Mouse (Mus musculus): ENCODE data around the gene Cog4. TPM values are rescaled to one million over a fixed set of nuclear protein-coding genes. Genes with fewer than 3 reads are reported as not detected.
"Not testable (repeated sequence)": the region's sequence is repeated elsewhere in the genome, so short reads cannot be mapped to it uniquely, and the experiment has no call there.

The Cog4 gene
- polyA plus RNA-seq, 1 experiment from 2014 or later = 64.6 TPM

GRCm38 (mm10) chr8:110847171-110847549, 760 bp downstream of the Cog4 start:
- Histone ChIP-seq H3K9me3 (ENCODE audit: control insufficient read depth, low read length) (no peaks in the 10 kb centered on the region), H3K4me3 (ENCODE audit: low read depth, low read length) (peak overlapping the region; percentile 93), H3K4me1 (ENCODE audit: control insufficient read depth, insufficient read depth, low read length) (peaks cover 18% of the 10 kb centered on the region), H3K36me3 (ENCODE audit: control insufficient read depth, insufficient read depth, low read length) (peaks cover 51% of the 10 kb centered on the region), H3K4me2 (ENCODE audit: low read depth, low read length) (peak overlapping the region; percentile 76), H3K9ac (replicated peaks; ENCODE audit: low read depth, low read length) (peak overlapping the region; percentile 94), H3K27me3 (ENCODE audit: control insufficient read depth, insufficient read depth, low read length) (no peaks in the 10 kb centered on the region), H3K27ac (ENCODE audit: low read depth, low read length) (peak overlapping the region; percentile 88)
- WGBS = 2% methylated on average over 13 of the region's 13 CpGs
- no peak for ATAC-seq (ENCODE audit: low read depth)

GRCm38 (mm10) chr8:110847645-110848495, 1.5 kb downstream of the Cog4 start:
- H3K9ac ChIP-seq (replicated peaks; ENCODE audit: low read depth, low read length) = peak overlapping the region; percentile 94
- H3K4me2 ChIP-seq (ENCODE audit: low read depth, low read length) = peak overlapping the region; percentile 76
- H3K36me3 ChIP-seq (ENCODE audit: control insufficient read depth, insufficient read depth, low read length) = peaks cover 51% of the 10 kb centered on the region

DNA sequence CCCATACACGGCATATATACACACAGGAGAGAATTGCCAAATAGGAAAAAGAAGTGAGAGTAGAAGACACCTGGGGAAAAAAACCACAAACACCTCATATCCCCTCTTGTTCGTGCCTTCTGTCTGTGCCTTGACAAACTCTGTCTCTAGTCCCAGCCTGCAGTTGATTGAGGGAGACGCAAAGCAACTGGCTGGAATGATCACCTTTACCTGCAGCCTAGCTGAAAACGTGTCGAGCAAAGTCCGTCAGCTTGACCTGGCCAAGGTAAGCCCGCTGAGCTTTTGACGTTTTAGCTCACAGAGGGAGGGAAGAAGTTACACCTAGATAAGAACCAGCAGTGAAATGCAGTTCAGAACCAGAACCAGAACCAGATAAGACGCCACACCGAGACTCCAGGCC, 4.8 kb downstream of the Cog4 start:
- H3K27ac ChIP-seq (ENCODE audit: low read depth, low read length) = no peak overlapping the region
- peaks cover 63% of the 10 kb centered on the region for H3K36me3 ChIP-seq (ENCODE audit: control insufficient read depth, insufficient read depth, low read length)
- no peak for ATAC-seq (ENCODE audit: low read depth)
- no peaks in the 10 kb centered on the region for H3K27me3 ChIP-seq (ENCODE audit: control insufficient read depth, insufficient read depth, low read length)
- H3K4me3 ChIP-seq (ENCODE audit: low read depth, low read length) = no peak overlapping the region
- no peaks in the 10 kb centered on the region for H3K9me3 ChIP-seq (ENCODE audit: control insufficient read depth, low read length)
- H3K4me1 ChIP-seq (ENCODE audit: control insufficient read depth, insufficient read depth, low read length) = peaks cover 8% of the 10 kb centered on the region
- 94% methylated on average over 10 of the region's 10 CpGs for WGBS
- H3K9ac ChIP-seq (replicated peaks; ENCODE audit: low read depth, low read length) = no peak overlapping the region
- no peak overlapping the region for H3K4me2 ChIP-seq (ENCODE audit: low read depth, low read length)

More at GRCm38 (mm10) chr8:110847645-110848495, 1.5 kb downstream of the Cog4 start:
- no peak for ATAC-seq (ENCODE audit: low read depth)
- Histone ChIP-seq H3K27me3 (ENCODE audit: control insufficient read depth, insufficient read depth, low read length) (no peaks in the 10 kb centered on the region), H3K4me3 (ENCODE audit: low read depth, low read length) (peak overlapping the region; percentile 93), H3K4me1 (ENCODE audit: control insufficient read depth, insufficient read depth, low read length) (peaks cover 18% of the 10 kb centered on the region), H3K9me3 (ENCODE audit: control insufficient read depth, low read length) (no peaks in the 10 kb centered on the region), H3K27ac (ENCODE audit: low read depth, low read length) (no peak overlapping the region)
- WGBS = 70% methylated on average over 14 of the region's 14 CpGs

DNA sequence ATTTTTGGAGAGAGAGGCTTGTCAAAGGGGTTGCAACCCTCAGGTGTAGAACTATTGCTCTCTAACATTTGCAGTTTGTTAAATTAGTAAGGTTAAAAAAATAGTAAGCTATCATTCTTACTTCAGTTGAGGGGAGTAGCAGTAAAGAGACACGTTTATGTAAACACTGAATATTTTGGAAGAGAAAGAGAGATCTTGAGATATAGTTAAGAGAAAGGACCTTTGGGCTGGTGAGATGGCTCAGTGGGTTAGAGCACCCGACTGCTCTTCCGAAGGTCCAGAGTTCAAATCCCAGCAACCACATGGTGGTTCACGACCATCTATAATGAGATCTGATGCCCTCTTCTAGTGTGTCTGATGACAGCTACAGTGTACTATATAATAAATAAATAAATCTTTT, 9.7 kb downstream of the Cog4 start:
- H3K27ac ChIP-seq (ENCODE audit: low read depth, low read length); H3K4me2 ChIP-seq (ENCODE audit: low read depth, low read length); H3K4me1 ChIP-seq (ENCODE audit: control insufficient read depth, insufficient read depth, low read length); H3K27me3 ChIP-seq (ENCODE audit: control insufficient read depth, insufficient read depth, low read length); ATAC-seq (ENCODE audit: low read depth); H3K9me3 ChIP-seq (ENCODE audit: control insufficient read depth, low read length); H3K4me3 ChIP-seq (ENCODE audit: low read depth, low read length); H3K9ac ChIP-seq (replicated peaks; ENCODE audit: low read depth, low read length): not testable (repeated sequence)
- H3K36me3 ChIP-seq (ENCODE audit: control insufficient read depth, insufficient read depth, low read length) = peaks cover 83% of the 10 kb centered on the region
- 97% methylated on average over 4 of the region's 4 CpGs for WGBS

DNA sequence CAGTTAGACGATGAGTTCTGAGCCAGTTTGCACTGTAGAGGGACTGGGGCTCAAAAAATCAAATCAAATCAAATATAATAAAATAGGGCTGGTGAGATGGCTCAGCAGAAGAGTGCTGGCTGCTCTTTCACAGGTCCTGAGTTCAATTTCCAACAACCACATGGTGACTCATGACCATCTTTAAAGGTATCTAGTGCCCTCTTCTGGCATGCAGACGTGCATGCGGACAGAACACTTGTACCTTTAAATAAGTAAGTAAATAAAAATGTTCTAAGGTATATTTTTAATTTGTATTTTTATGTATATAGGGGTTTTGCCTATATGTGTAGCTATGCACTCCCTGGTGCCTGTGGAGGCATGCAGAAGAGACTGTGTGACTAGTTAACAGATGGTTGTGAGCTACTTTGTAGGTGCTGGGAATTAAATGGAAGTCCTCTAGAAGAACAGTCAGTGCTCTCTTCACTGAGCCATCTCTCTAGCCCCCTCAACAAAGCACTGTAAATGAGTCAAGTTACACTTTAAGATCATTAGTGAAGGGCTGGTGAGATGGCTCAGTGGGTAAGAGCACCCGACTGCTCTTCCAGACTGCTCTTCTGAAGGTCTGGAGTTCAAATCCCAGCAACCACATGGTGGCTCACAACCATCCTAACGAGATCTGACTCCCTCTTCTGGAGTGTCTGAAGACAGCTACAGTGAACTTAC, 10.5 kb downstream of the Cog4 start:
- Histone ChIP-seq H3K27me3 (ENCODE audit: control insufficient read depth, insufficient read depth, low read length) (no peaks in the 10 kb centered on the region), H3K36me3 (ENCODE audit: control insufficient read depth, insufficient read depth, low read length) (peaks cover 78% of the 10 kb centered on the region), H3K4me3 (ENCODE audit: low read depth, low read length) (no peak overlapping the region), H3K9me3 (ENCODE audit: control insufficient read depth, low read length) (no peaks in the 10 kb centered on the region), H3K4me2 (ENCODE audit: low read depth, low read length) (no peak overlapping the region), H3K4me1 (ENCODE audit: control insufficient read depth, insufficient read depth, low read length) (no peaks in the 10 kb centered on the region), H3K27ac (ENCODE audit: low read depth, low read length) (no peak overlapping the region), H3K9ac (replicated peaks; ENCODE audit: low read depth, low read length) (no peak overlapping the region)
- 88% methylated on average over 4 of the region's 5 CpGs for WGBS
- no peak for ATAC-seq (ENCODE audit: low read depth)

- Histone ChIP-seq H3K27ac (ENCODE audit: low read depth, low read length) (no peak overlapping the region), H3K36me3 (ENCODE audit: control insufficient read depth, insufficient read depth, low read length) (peaks cover 75% of the 10 kb centered on the region), H3K4me2 (ENCODE audit: low read depth, low read length) (no peak overlapping the region), H3K4me1 (ENCODE audit: control insufficient read depth, insufficient read depth, low read length) (no peaks in the 10 kb centered on the region), H3K9ac (replicated peaks; ENCODE audit: low read depth, low read length) (no peak overlapping the region), H3K4me3 (ENCODE audit: low read depth, low read length) (no peak overlapping the region), H3K27me3 (ENCODE audit: control insufficient read depth, insufficient read depth, low read length) (no peaks in the 10 kb centered on the region), H3K9me3 (ENCODE audit: control insufficient read depth, low read length) (no peaks in the 10 kb centered on the region)
- 84% methylated on average over 7 of the region's 7 CpGs for WGBS
- no peak for ATAC-seq (ENCODE audit: low read depth)
Observed at GRCm38 (mm10) chr8:110859651-110860501, 13.5 kb downstream of the Cog4 start.

DNA sequence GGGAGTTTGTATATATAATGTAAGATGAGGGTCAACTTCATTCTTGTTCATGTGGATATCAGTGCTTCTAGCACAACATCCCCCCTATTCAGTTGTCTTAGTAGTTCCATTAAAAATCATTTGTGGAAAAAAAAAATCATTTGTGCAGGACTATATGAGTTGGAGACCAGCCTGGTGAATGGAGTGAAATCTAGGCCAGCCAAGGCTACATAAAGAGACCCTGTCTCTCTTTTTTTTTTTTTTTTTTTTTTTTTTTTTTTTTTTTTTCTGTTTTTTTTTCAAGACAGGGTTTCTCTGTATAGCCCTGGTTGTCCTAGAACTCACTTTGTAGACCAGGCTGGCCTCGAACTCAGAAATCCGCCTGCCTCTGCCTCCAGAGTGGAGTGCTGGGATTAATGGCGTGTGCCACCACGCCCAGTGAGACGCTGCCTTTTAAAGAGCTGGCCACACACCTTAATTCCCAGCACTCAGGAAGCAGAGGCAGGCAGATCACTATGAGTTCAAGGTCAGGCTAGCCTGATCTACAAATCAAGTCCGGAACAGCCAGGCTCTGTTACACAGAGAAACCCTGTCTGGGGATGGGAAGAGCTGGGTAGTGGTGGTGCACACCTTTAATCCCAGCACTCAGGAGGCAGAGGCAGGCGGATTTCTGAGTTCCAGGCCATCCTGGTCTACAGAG, 15.1 kb downstream of the Cog4 start:
- not testable (repeated sequence) for H3K4me2 ChIP-seq (ENCODE audit: low read depth, low read length); ATAC-seq (ENCODE audit: low read depth); H3K4me1 ChIP-seq (ENCODE audit: control insufficient read depth, insufficient read depth, low read length); H3K4me3 ChIP-seq (ENCODE audit: low read depth, low read length); H3K9me3 ChIP-seq (ENCODE audit: control insufficient read depth, low read length); H3K27ac ChIP-seq (ENCODE audit: low read depth, low read length); H3K27me3 ChIP-seq (ENCODE audit: control insufficient read depth, insufficient read depth, low read length); H3K9ac ChIP-seq (replicated peaks; ENCODE audit: low read depth, low read length)
- 98% methylated on average over 7 of the region's 7 CpGs for WGBS
- H3K36me3 ChIP-seq (ENCODE audit: control insufficient read depth, insufficient read depth, low read length) = peaks cover 80% of the 10 kb centered on the region

GRCm38 (mm10) chr8:110870501-110870900, 24.1 kb downstream of the Cog4 start:
- peaks cover 76% of the 10 kb centered on the region for H3K36me3 ChIP-seq (ENCODE audit: control insufficient read depth, insufficient read depth, low read length)
- no peaks in the 10 kb centered on the region for H3K9me3 ChIP-seq (ENCODE audit: control insufficient read depth, low read length)
- H3K9ac ChIP-seq (replicated peaks; ENCODE audit: low read depth, low read length) = no peak overlapping the region
- no peak overlapping the region for H3K4me2 ChIP-seq (ENCODE audit: low read depth, low read length)
- no peak for ATAC-seq (ENCODE audit: low read depth)
- H3K4me3 ChIP-seq (ENCODE audit: low read depth, low read length) = no peak overlapping the region
- no peaks in the 10 kb centered on the region for H3K27me3 ChIP-seq (ENCODE audit: control insufficient read depth, insufficient read depth, low read length)
- WGBS = 96% methylated on average over 2 of the region's 2 CpGs
- H3K27ac ChIP-seq (ENCODE audit: low read depth, low read length) = no peak overlapping the region
- no peaks in the 10 kb centered on the region for H3K4me1 ChIP-seq (ENCODE audit: control insufficient read depth, insufficient read depth, low read length)
